In genomic region chr9:94847624-94848023, GRCm38 (mm10) we compare ENCODE assay signal across 15 mouse cellular contexts.
"Had no signal": no experiment of that assay in that cellular context is flagged by ENCODE, and none has a peak within 500 bp of the region (broad histone marks: within the 10 kb centered on the region; RNA-seq: fewer than 3 reads in every experiment).

No protein-coding gene starts in this region.

- H3K4me1 ChIP-seq: intestine, embryonic 15.5 days; liver, embryonic 13.5 days; midbrain, embryonic 10.5 days; midbrain, embryonic 13.5 days; neural tube, embryonic 13.5 days had no signal

- H3K27ac ChIP-seq: intestine, embryonic 15.5 days; liver, embryonic 13.5 days; midbrain, embryonic 10.5 days; midbrain, embryonic 13.5 days; neural tube, embryonic 13.5 days; stomach, postnatal 0 days had no signal

- H3K9ac ChIP-seq: intestine, embryonic 15.5 days; liver, embryonic 13.5 days; midbrain, embryonic 13.5 days; neural tube, embryonic 13.5 days had no signal

- ATAC-seq: hindbrain, embryonic 16.5 days; intestine, embryonic 15.5 days; midbrain, embryonic 13.5 days; midbrain, embryonic 16.5 days had no signal

- DNase-seq: kidney, adult 11 months; kidney, adult 9 months; kidney, postnatal 14 days; kidney, postnatal 4 days; liver, embryonic 13.5 days; retina, postnatal 1 day; thymus, postnatal 25 days had no signal

- H3K36me3 ChIP-seq: intestine, embryonic 15.5 days; liver, embryonic 13.5 days; midbrain, embryonic 10.5 days; midbrain, embryonic 13.5 days; neural tube, embryonic 13.5 days had no signal

- H3K27me3 ChIP-seq: intestine, embryonic 15.5 days; liver, embryonic 13.5 days; midbrain, embryonic 13.5 days; neural tube, embryonic 13.5 days had no signal

- H3K4me2 ChIP-seq: intestine, embryonic 15.5 days; liver, embryonic 13.5 days; midbrain, embryonic 13.5 days; neural tube, embryonic 13.5 days had no signal

- H3K9me3 ChIP-seq: intestine, embryonic 15.5 days; liver, embryonic 13.5 days; midbrain, embryonic 10.5 days; neural tube, embryonic 13.5 days had no signal

- H3K4me3 ChIP-seq: intestine, embryonic 15.5 days; liver, embryonic 13.5 days; midbrain, embryonic 10.5 days; midbrain, embryonic 13.5 days; myocyte; neural tube, embryonic 13.5 days had no signal
